Mouse (Mus musculus): ENCODE data around the gene Met. TPM values are rescaled to one million over a fixed set of nuclear protein-coding genes. Genes with fewer than 3 reads are reported as not detected.
A peak's percentile ranks its signal among the peaks of the same experiment; 100 is the strongest.

Gene Met
- polyA plus RNA-seq, 1 experiment from 2014 or later, result 7.8 TPM

DNA sequence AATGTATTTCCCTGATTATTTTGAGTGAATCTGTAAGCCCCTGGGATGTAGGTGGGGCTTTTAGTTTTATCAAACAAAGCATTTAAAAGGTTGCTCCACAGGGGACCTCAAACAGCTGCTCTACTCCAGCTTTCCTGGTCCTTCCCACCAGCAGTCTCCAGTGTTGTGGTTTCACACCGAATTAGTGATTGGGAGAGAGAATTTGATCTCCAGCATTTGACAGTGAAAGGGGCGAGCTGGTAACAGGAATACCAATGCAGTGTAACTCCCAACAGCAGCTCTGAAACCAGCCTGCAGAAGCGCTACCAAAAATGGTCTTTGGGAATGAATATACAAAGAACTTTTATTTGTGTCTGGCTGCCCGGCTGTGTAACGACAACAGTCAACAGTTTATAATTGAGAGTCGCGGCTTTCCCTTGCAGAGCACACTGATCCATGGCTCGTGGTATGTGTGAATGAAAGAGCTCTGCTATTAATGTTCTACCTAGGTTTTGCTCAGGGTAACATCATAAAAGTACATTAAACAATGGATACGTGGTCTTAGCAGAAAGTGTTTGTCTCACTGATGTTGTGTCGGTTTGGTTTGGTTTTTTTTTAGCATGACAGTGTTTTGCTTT is 99.0 kb downstream of the Met start:
- Histone ChIP-seq H3K4me1 (replicated peaks; ENCODE audit: control insufficient read depth, insufficient read depth, low read length) (no peaks in the 10 kb centered on the region), H3K36me3 (ENCODE audit: control insufficient read depth, insufficient read depth, low read length) (no peaks in the 10 kb centered on the region), H3K27me3 (replicated peaks; ENCODE audit: control insufficient read depth, insufficient read depth, low read length) (no peaks in the 10 kb centered on the region), H3K4me2 (no peak overlapping the region), H3K9me3 (ENCODE audit: control insufficient read depth, low read length) (no peaks in the 10 kb centered on the region), H3K4me3 (ENCODE audit: low read depth, low read length) (no peak overlapping the region), H3K9ac (ENCODE audit: low read depth, low read length) (no peak overlapping the region), H3K27ac (ENCODE audit: low read depth, low read length) (no peak overlapping the region)
- WGBS, result 34% methylated on average over 10 of the region's 10 CpGs
- ATAC-seq (replicated peaks; ENCODE audit: low FRiP score) (no peak), DNase-seq (ENCODE audit: low spot score) (no peak)

GRCm38 (mm10) chr6:17568702-17569352 is 105.2 kb downstream of the Met start:
- Histone ChIP-seq H3K9ac (ENCODE audit: low read depth, low read length) (no peak overlapping the region), H3K9me3 (ENCODE audit: control insufficient read depth, low read length) (no peaks in the 10 kb centered on the region), H3K36me3 (ENCODE audit: control insufficient read depth, insufficient read depth, low read length) (no peaks in the 10 kb centered on the region), H3K4me3 (ENCODE audit: low read depth, low read length) (no peak overlapping the region), H3K27ac (ENCODE audit: low read depth, low read length) (peak overlapping the region; percentile 21; the same call in 1 of the 2 replicates), H3K4me1 (replicated peaks; ENCODE audit: control insufficient read depth, insufficient read depth, low read length) (no peaks in the 10 kb centered on the region), H3K27me3 (replicated peaks; ENCODE audit: control insufficient read depth, insufficient read depth, low read length) (no peaks in the 10 kb centered on the region), H3K4me2 (no peak overlapping the region)
- DNase-seq (ENCODE audit: low spot score) (no peak), ATAC-seq (replicated peaks; ENCODE audit: low FRiP score) (peak; percentile 62)
- 77% methylated on average over 11 of the region's 11 CpGs for WGBS

DNA sequence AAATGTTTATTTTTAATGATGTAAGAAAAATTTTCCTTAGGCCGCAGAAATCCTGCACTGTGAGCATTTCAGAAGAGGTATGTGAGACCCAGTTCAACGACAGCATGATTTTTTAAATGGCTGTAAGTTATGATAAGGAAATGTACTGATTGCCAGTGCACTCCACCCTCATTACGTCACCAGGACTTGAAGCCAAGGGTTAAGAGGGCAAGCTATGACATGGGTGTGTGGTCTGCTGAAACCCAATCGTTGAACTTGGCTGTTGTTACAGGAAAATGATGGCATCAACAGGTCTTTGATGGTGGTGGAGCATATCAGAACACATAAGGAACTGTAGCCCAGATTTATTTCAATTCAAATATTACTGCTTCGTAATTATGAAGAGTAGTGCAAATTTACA is 109.6 kb downstream of the Met start:
- no peaks in the 10 kb centered on the region for H3K27me3 ChIP-seq (replicated peaks; ENCODE audit: control insufficient read depth, insufficient read depth, low read length)
- no peak overlapping the region for H3K4me2 ChIP-seq
- no peak for DNase-seq (ENCODE audit: low spot score)
- H3K9ac ChIP-seq (ENCODE audit: low read depth, low read length), result no peak overlapping the region
- H3K27ac ChIP-seq (ENCODE audit: low read depth, low read length), result no peak overlapping the region
- H3K4me3 ChIP-seq (ENCODE audit: low read depth, low read length), result no peak overlapping the region
- ATAC-seq (replicated peaks; ENCODE audit: low FRiP score), result no peak
- no peaks in the 10 kb centered on the region for H3K4me1 ChIP-seq (replicated peaks; ENCODE audit: control insufficient read depth, insufficient read depth, low read length)
- 66% methylated on average over 5 of the region's 5 CpGs for WGBS
- no peaks in the 10 kb centered on the region for H3K9me3 ChIP-seq (ENCODE audit: control insufficient read depth, low read length)
- H3K36me3 ChIP-seq (ENCODE audit: control insufficient read depth, insufficient read depth, low read length), result no peaks in the 10 kb centered on the region

DNA sequence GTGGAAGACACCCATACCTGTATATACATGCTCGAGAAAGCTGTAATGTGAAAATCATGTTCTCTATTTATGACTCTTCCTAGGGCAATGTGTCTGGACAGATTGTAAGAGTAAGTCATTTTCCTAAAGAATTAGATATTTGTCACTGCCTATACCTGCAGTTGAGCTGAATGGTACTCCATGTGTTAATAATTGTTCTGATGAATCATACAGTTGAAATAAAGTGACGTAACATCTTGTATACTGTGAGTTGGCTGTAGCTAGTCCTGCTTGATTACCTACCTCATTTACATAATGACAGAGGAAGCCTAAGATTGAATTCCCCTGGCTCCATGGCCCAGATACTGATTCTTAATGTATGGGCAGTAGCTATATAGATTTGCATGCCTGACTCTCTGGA is 110.1 kb downstream of the Met start:
- WGBS, result 82% methylated on average over 2 of the region's 2 CpGs
- no peak for DNase-seq (ENCODE audit: low spot score)
- H3K36me3 ChIP-seq (ENCODE audit: control insufficient read depth, insufficient read depth, low read length), result no peaks in the 10 kb centered on the region

GRCm38 (mm10) chr6:17578092-17578760 is 114.6 kb downstream of the Met start:
- Histone ChIP-seq H3K4me2 (no peak overlapping the region), H3K4me1 (replicated peaks; ENCODE audit: control insufficient read depth, insufficient read depth, low read length) (no peaks in the 10 kb centered on the region), H3K9me3 (ENCODE audit: control insufficient read depth, low read length) (no peaks in the 10 kb centered on the region), H3K27me3 (replicated peaks; ENCODE audit: control insufficient read depth, insufficient read depth, low read length) (no peaks in the 10 kb centered on the region), H3K27ac (ENCODE audit: low read depth, low read length) (no peak overlapping the region), H3K9ac (ENCODE audit: low read depth, low read length) (no peak overlapping the region), H3K36me3 (ENCODE audit: control insufficient read depth, insufficient read depth, low read length) (no peaks in the 10 kb centered on the region), H3K4me3 (ENCODE audit: low read depth, low read length) (no peak overlapping the region)
- WGBS, result 40% methylated on average over 3 of the region's 3 CpGs
- ATAC-seq (replicated peaks; ENCODE audit: low FRiP score) (no peak), DNase-seq (ENCODE audit: low spot score) (no peak)

More for the DNA sequence above, 110.1 kb downstream of the Met start:
- H3K4me2 ChIP-seq, result no peak overlapping the region
- H3K4me1 ChIP-seq (replicated peaks; ENCODE audit: control insufficient read depth, insufficient read depth, low read length), result no peaks in the 10 kb centered on the region
- no peak for ATAC-seq (replicated peaks; ENCODE audit: low FRiP score)
- no peak overlapping the region for H3K27ac ChIP-seq (ENCODE audit: low read depth, low read length)
- H3K9ac ChIP-seq (ENCODE audit: low read depth, low read length), result no peak overlapping the region
- H3K27me3 ChIP-seq (replicated peaks; ENCODE audit: control insufficient read depth, insufficient read depth, low read length), result no peaks in the 10 kb centered on the region
- no peak overlapping the region for H3K4me3 ChIP-seq (ENCODE audit: low read depth, low read length)
- H3K9me3 ChIP-seq (ENCODE audit: control insufficient read depth, low read length), result no peaks in the 10 kb centered on the region

DNA sequence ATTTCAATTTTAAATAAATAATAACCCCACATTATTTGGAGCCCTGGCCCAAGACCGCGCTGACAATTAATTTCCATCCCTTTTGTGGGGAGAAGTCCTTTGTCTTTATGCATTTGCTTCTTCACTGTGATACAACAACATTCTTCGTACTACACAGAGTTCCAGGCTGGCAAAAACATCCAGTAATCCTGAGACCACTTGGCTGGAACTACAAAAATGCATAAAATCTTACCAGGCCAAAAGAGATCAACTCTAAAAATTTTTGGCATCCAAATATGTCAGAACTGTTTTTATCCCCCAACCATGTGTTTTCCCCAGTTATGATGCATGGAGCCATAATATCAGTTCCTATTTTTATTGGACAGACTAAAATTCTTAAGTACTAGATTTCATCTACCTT is 116.7 kb downstream of the Met start:
- H3K27me3 ChIP-seq (replicated peaks; ENCODE audit: control insufficient read depth, insufficient read depth, low read length), result no peaks in the 10 kb centered on the region
- ATAC-seq (replicated peaks; ENCODE audit: low FRiP score), result no peak
- H3K27ac ChIP-seq (ENCODE audit: low read depth, low read length), result no peak overlapping the region
- H3K4me2 ChIP-seq, result no peak overlapping the region
- no peaks in the 10 kb centered on the region for H3K9me3 ChIP-seq (ENCODE audit: control insufficient read depth, low read length)
- no peaks in the 10 kb centered on the region for H3K36me3 ChIP-seq (ENCODE audit: control insufficient read depth, insufficient read depth, low read length)
- H3K4me3 ChIP-seq (ENCODE audit: low read depth, low read length), result no peak overlapping the region
- no peaks in the 10 kb centered on the region for H3K4me1 ChIP-seq (replicated peaks; ENCODE audit: control insufficient read depth, insufficient read depth, low read length)
- WGBS, result 93% methylated on average over 3 of the region's 3 CpGs
- H3K9ac ChIP-seq (ENCODE audit: low read depth, low read length), result no peak overlapping the region
- no peak for DNase-seq (ENCODE audit: low spot score)

DNA sequence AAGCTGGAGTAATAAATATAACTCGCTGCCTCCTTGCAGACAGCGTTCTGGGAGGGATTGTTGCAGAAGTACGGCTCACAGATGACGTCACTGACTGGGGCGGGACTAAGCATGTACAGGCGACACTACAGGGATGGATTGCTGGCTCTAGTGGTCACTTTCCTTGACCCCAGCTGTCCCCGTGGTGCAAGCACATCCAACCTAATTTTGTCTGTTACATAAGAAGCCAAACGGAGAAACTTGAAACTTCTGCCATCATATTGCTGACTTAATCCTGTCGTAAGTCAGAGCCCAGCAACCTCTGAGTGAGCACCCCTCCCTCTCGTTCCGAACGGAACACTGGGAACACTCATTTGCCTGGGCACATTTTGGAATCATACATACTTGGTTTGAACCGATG is 120.4 kb downstream of the Met start:
- peak; percentile 36 for DNase-seq (ENCODE audit: low spot score)
- WGBS, result 32% methylated on average over 13 of the region's 13 CpGs
- Histone ChIP-seq H3K4me2 (peak overlapping the region; percentile 56), H3K36me3 (ENCODE audit: control insufficient read depth, insufficient read depth, low read length) (no peaks in the 10 kb centered on the region), H3K9ac (ENCODE audit: low read depth, low read length) (no peak overlapping the region), H3K4me3 (ENCODE audit: low read depth, low read length) (peak overlapping the region; percentile 36), H3K4me1 (replicated peaks; ENCODE audit: control insufficient read depth, insufficient read depth, low read length) (no peaks in the 10 kb centered on the region), H3K27me3 (replicated peaks; ENCODE audit: control insufficient read depth, insufficient read depth, low read length) (no peaks in the 10 kb centered on the region), H3K27ac (ENCODE audit: low read depth, low read length) (no peak overlapping the region), H3K9me3 (ENCODE audit: control insufficient read depth, low read length) (no peaks in the 10 kb centered on the region)
- peak; percentile 66 for ATAC-seq (replicated peaks; ENCODE audit: low FRiP score)

DNA sequence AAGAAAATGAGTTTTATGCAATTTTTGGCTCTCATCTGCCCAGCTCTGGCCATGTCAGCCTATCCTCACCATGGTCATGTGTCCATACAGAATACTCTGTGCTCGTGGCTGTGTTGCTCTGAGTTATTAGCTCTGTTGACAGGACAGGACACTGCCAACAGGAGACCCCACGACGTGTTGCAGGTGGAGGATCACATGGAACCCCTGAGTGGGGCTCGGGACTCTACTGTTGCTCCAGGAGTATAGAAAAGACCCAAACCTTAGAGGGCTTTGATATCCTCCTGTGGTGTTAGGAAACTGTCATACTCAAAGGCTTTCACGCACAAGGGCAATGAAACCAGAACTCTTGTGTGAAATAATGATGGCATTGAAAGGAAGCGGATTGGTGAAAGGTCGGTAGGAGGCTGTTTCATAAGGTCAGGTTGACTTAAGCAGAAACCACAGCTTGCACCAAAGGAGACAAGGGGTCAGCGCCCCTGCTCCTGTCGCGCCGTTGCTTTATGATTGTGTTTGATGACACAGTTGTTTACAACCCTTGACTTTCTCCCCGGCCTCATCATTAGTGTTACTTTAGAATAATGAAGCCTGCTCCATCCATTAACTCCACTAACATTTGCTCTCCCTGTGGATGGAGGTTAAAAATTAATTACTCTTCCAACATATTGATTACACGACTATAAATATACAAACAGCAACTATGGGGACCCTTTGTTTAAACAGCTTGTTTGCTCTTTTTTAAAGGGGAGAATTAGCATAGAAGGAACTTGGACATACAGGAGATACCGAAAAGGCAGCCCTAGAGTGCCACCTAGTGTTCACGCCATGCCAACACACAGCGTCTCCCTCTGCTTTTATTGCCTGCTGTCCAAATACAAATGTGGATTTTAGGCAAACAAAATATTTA is 125.7 kb downstream of the Met start:
- Histone ChIP-seq H3K4me2 (peak overlapping the region; percentile 12; the same call in 1 of the 2 replicates), H3K9ac (ENCODE audit: low read depth, low read length) (no peak overlapping the region), H3K4me3 (ENCODE audit: low read depth, low read length) (no peak overlapping the region), H3K9me3 (ENCODE audit: control insufficient read depth, low read length) (0 out of 2 replicates have a peak, but pooled peaks cover 2% of the 10 kb centered on the region), H3K27ac (ENCODE audit: low read depth, low read length) (no peak overlapping the region), H3K36me3 (ENCODE audit: control insufficient read depth, insufficient read depth, low read length) (no peaks in the 10 kb centered on the region), H3K4me1 (replicated peaks; ENCODE audit: control insufficient read depth, insufficient read depth, low read length) (no peaks in the 10 kb centered on the region), H3K27me3 (replicated peaks; ENCODE audit: control insufficient read depth, insufficient read depth, low read length) (no peaks in the 10 kb centered on the region)
- 32% methylated on average over 16 of the region's 16 CpGs for WGBS
- ATAC-seq (replicated peaks; ENCODE audit: low FRiP score) (peak; percentile 75), DNase-seq (ENCODE audit: low spot score) (peak; percentile 57)

All from liver, embryonic 11.5 days (tissue).